Mouse (Mus musculus) heart, embryonic 10.5 days (tissue): ENCODE measurements around the gene Gxylt2. TPM values are rescaled to one million over a fixed set of nuclear protein-coding genes. Genes with fewer than 3 reads are reported as not detected.
A peak's percentile ranks its signal among the peaks of the same experiment; 100 is the strongest.

Experiments
- DNase-seq: peaks from one replicate; pipeline ENCODE4 v3.0.0-alpha.2; 2017; ENCODE audit warnings: low spot score
- H3K27ac ChIP-seq: fragments of 300-500 bp; sonication (generic); 2 replicates; pipeline ENCODE4 v1.5.1; 2016; ENCODE audit warnings: mild to moderate bottlenecking
- H3K27me3 ChIP-seq: fragments of 300-500 bp; sonication (generic); 2 replicates; pipeline ENCODE4 v1.6.1; 2016; ENCODE audit warnings: mild to moderate bottlenecking; ENCODE audit not compliant: poor library complexity, insufficient read depth, severe bottlenecking
- H3K36me3 ChIP-seq: fragments of 300-500 bp; sonication (generic); 2 replicates; pipeline ENCODE4 v1.6.1; 2016; ENCODE audit warnings: mild to moderate bottlenecking, moderate library complexity
- H3K4me1 ChIP-seq: fragments of 300-500 bp; sonication (generic); 2 replicates; pipeline ENCODE4 v1.6.1; 2016; ENCODE audit warnings: mild to moderate bottlenecking
- H3K4me3 ChIP-seq: fragments of 300-500 bp; sonication (generic); 2 replicates; pipeline ENCODE4 v1.5.1; 2016; ENCODE audit warnings: mild to moderate bottlenecking, moderate library complexity
- H3K9me3 ChIP-seq: fragments of 300-500 bp; sonication (generic); 2 replicates; pipeline ENCODE4 v1.6.1; 2016; ENCODE audit warnings: mild to moderate bottlenecking, moderate library complexity
- WGBS: fragments of 180-500 bp; shearing (Covaris S2); methylation state at CpG from one replicate; pipeline ENCODE4 v1.1.7; 2016; 5-methylcytosine and 5-hydroxymethylcytosine counted together
- polyA plus RNA-seq: library from polyadenylated mRNA; unstranded; fragments of >200 nt; fragmentation: Nextera tagmentation; extraction: Ambion mirVana; gene quantifications from 2 replicates; pipeline ENCODE4 v1.2.1, GENCODE M21; 2016

The Gxylt2 gene
- polyA plus RNA-seq, 1 experiment from 2014 or later = 1.3 TPM

- Histone ChIP-seq H3K36me3 (no peaks in the 10 kb centered on the region), H3K4me3 (no peak overlapping the region), H3K27me3 (no peaks in the 10 kb centered on the region), H3K27ac (no peak overlapping the region), H3K4me1 (no peaks in the 10 kb centered on the region), H3K9me3 (no peaks in the 10 kb centered on the region)
- DNase-seq = no peak
- 67% methylated on average over 3 of the region's 3 CpGs for WGBS
Observed at GRCm38 (mm10) chr6:100811731-100812130, 107.2 kb downstream of the Gxylt2 start.

GRCm38 (mm10) chr6:100821367-100821766 lies 116.8 kb downstream of the Gxylt2 start:
- Histone ChIP-seq H3K27ac (no peak overlapping the region), H3K9me3 (no peaks in the 10 kb centered on the region), H3K4me3 (no peak overlapping the region), H3K27me3 (no peaks in the 10 kb centered on the region), H3K36me3 (no peaks in the 10 kb centered on the region), H3K4me1 (peaks cover 10% of the 10 kb centered on the region; the same call in 1 of the 2 replicates)
- no peak for DNase-seq
- WGBS = 78% methylated on average over 2 of the region's 2 CpGs

- no peaks in the 10 kb centered on the region for H3K27me3 ChIP-seq
- 74% methylated on average over 1 of the region's 1 CpGs for WGBS
- no peak for DNase-seq
- H3K4me3 ChIP-seq = no peak overlapping the region
- no peaks in the 10 kb centered on the region for H3K9me3 ChIP-seq
- H3K4me1 ChIP-seq = peaks cover 10% of the 10 kb centered on the region; the same call in 1 of the 2 replicates
- no peaks in the 10 kb centered on the region for H3K36me3 ChIP-seq
- no peak overlapping the region for H3K27ac ChIP-seq
Observed at GRCm38 (mm10) chr6:100823356-100823755, 118.8 kb downstream of the Gxylt2 start.

GRCm38 (mm10) chr6:100824381-100824965 lies 119.9 kb downstream of the Gxylt2 start:
- no peak overlapping the region for H3K27ac ChIP-seq
- no peaks in the 10 kb centered on the region for H3K36me3 ChIP-seq
- no peaks in the 10 kb centered on the region for H3K9me3 ChIP-seq
- H3K4me3 ChIP-seq = no peak overlapping the region
- 38% methylated on average over 7 of the region's 7 CpGs for WGBS
- peak; percentile 60 for DNase-seq
- H3K4me1 ChIP-seq = peaks cover 10% of the 10 kb centered on the region; the same call in 1 of the 2 replicates
- no peaks in the 10 kb centered on the region for H3K27me3 ChIP-seq

GRCm38 (mm10) chr6:100826046-100826445 lies 121.5 kb downstream of the Gxylt2 start:
- H3K4me3 ChIP-seq = no peak overlapping the region
- H3K9me3 ChIP-seq = no peaks in the 10 kb centered on the region
- H3K27ac ChIP-seq = no peak overlapping the region
- H3K4me1 ChIP-seq = peaks cover 10% of the 10 kb centered on the region; the same call in 1 of the 2 replicates
- no peaks in the 10 kb centered on the region for H3K36me3 ChIP-seq
- no peak for DNase-seq
- 89% methylated on average over 6 of the region's 6 CpGs for WGBS
- no peaks in the 10 kb centered on the region for H3K27me3 ChIP-seq

GRCm38 (mm10) chr6:100828565-100828964 lies 124.0 kb downstream of the Gxylt2 start:
- Histone ChIP-seq H3K9me3 (no peaks in the 10 kb centered on the region), H3K27ac (no peak overlapping the region), H3K4me3 (no peak overlapping the region), H3K36me3 (no peaks in the 10 kb centered on the region), H3K27me3 (no peaks in the 10 kb centered on the region), H3K4me1 (peaks cover 10% of the 10 kb centered on the region; the same call in 1 of the 2 replicates)
- 85% methylated on average over 7 of the region's 7 CpGs for WGBS
- no peak for DNase-seq

- no peak overlapping the region for H3K4me3 ChIP-seq
- no peaks in the 10 kb centered on the region for H3K9me3 ChIP-seq
- WGBS = 74% methylated on average over 5 of the region's 5 CpGs
Observed at GRCm38 (mm10) chr6:100829770-100830169, 125.2 kb downstream of the Gxylt2 start.

GRCm38 (mm10) chr6:100831188-100831587 lies 126.7 kb downstream of the Gxylt2 start:
- DNase-seq = no peak
- 69% methylated on average over 3 of the region's 3 CpGs for WGBS
- no peak overlapping the region for H3K27ac ChIP-seq
- no peaks in the 10 kb centered on the region for H3K27me3 ChIP-seq
- no peaks in the 10 kb centered on the region for H3K9me3 ChIP-seq
- H3K4me1 ChIP-seq = peaks cover 6% of the 10 kb centered on the region; the same call in 1 of the 2 replicates
- H3K36me3 ChIP-seq = peaks cover 10% of the 10 kb centered on the region
- H3K4me3 ChIP-seq = no peak overlapping the region

More at GRCm38 (mm10) chr6:100829770-100830169, 125.2 kb downstream of the Gxylt2 start:
- H3K27me3 ChIP-seq = no peaks in the 10 kb centered on the region
- H3K36me3 ChIP-seq = no peaks in the 10 kb centered on the region
- no peak for DNase-seq
- no peak overlapping the region for H3K27ac ChIP-seq
- peaks cover 4% of the 10 kb centered on the region; the same call in 1 of the 2 replicates for H3K4me1 ChIP-seq

- 95% methylated on average over 6 of the region's 6 CpGs for WGBS
- H3K36me3 ChIP-seq = peaks cover 16% of the 10 kb centered on the region
- H3K4me1 ChIP-seq = peaks cover 6% of the 10 kb centered on the region; the same call in 1 of the 2 replicates
- H3K9me3 ChIP-seq = no peaks in the 10 kb centered on the region
- no peak overlapping the region for H3K4me3 ChIP-seq
- no peak overlapping the region for H3K27ac ChIP-seq
- no peaks in the 10 kb centered on the region for H3K27me3 ChIP-seq
- no peak for DNase-seq
Observed at GRCm38 (mm10) chr6:100831751-100832150, 127.2 kb downstream of the Gxylt2 start.

- Histone ChIP-seq H3K4me3 (peak within 1 kb of the TSS; percentile 91), H3K36me3 (peaks cover 32% of the 10 kb centered on the region), H3K27ac (peak within 1 kb of the TSS; percentile 97), H3K27me3 (no peaks in the 10 kb centered on the region), H3K4me1 (peaks cover 6% of the 10 kb centered on the region; the same call in 1 of the 2 replicates), H3K9me3 (no peaks in the 10 kb centered on the region)
- DNase-seq = peak; percentile 91
- under 1% methylated on average over 46 of the region's 50 CpGs for WGBS
Observed at GRCm38 (mm10) chr6:100833355-100833754, 128.8 kb downstream of the Gxylt2 start, which contains the start of gene Ppp4r2. Ppp4r2 (plus strand) TSS chr6:100833622.

- Histone ChIP-seq H3K27ac (peak overlapping the region; percentile 97), H3K36me3 (peaks cover 38% of the 10 kb centered on the region), H3K4me3 (peak overlapping the region; percentile 91), H3K9me3 (no peaks in the 10 kb centered on the region), H3K27me3 (no peaks in the 10 kb centered on the region), H3K4me1 (peaks cover 6% of the 10 kb centered on the region; the same call in 1 of the 2 replicates)
- 2% methylated on average over 43 of the region's 72 CpGs for WGBS
- DNase-seq = peak; percentile 81
Observed at GRCm38 (mm10) chr6:100833811-100834481, 129.4 kb downstream of the Gxylt2 start.

- 27% methylated on average over 9 of the region's 9 CpGs for WGBS
- peak overlapping the region; percentile 97; the same call in 1 of the 2 replicates for H3K27ac ChIP-seq
- peaks cover 43% of the 10 kb centered on the region for H3K36me3 ChIP-seq
Observed at GRCm38 (mm10) chr6:100834489-100835160, 130.1 kb downstream of the Gxylt2 start.

GRCm38 (mm10) chr6:100845058-100845457 lies 140.5 kb downstream of the Gxylt2 start:
- no peak overlapping the region for H3K4me3 ChIP-seq
- no peaks in the 10 kb centered on the region for H3K9me3 ChIP-seq
- 94% methylated on average over 4 of the region's 4 CpGs for WGBS
- DNase-seq = no peak
- peaks cover 3% of the 10 kb centered on the region; the same call in 1 of the 2 replicates for H3K4me1 ChIP-seq
- no peaks in the 10 kb centered on the region for H3K27me3 ChIP-seq
- H3K27ac ChIP-seq = no peak overlapping the region
- H3K36me3 ChIP-seq = peaks cover 54% of the 10 kb centered on the region

More at GRCm38 (mm10) chr6:100834489-100835160, 130.1 kb downstream of the Gxylt2 start:
- no peaks in the 10 kb centered on the region for H3K27me3 ChIP-seq
- H3K4me3 ChIP-seq = peak overlapping the region; percentile 91
- H3K9me3 ChIP-seq = no peaks in the 10 kb centered on the region
- peaks cover 6% of the 10 kb centered on the region; the same call in 1 of the 2 replicates for H3K4me1 ChIP-seq
- DNase-seq = no peak
